Mouse (Mus musculus): ENCODE results near the gene Pacrg. TPM values are rescaled to one million over a fixed set of nuclear protein-coding genes. Genes with fewer than 3 reads are reported as not detected.

The Pacrg gene
- polyA plus RNA-seq, 1 experiment from 2014 or later, result 1.2 TPM

GRCm38 (mm10) chr17:10401529-10401928 is 438.6 kb downstream of the Pacrg start:
- no peaks in the 10 kb centered on the region for H3K27me3 ChIP-seq
- H3K27ac ChIP-seq, result no peak overlapping the region
- H3K9ac ChIP-seq (replicated peaks), result no peak overlapping the region
- no peaks in the 10 kb centered on the region for H3K9me3 ChIP-seq
- no peak overlapping the region for H3K4me2 ChIP-seq
- ATAC-seq (ENCODE audit: insufficient number of reproducible peaks, insufficient read depth, low FRiP score, low TSS enrichment, low read depth), result no peak
- H3K4me1 ChIP-seq (replicated peaks), result peaks cover 42% of the 10 kb centered on the region
- no peak overlapping the region for H3K4me3 ChIP-seq (replicated peaks)
- no peaks in the 10 kb centered on the region for H3K36me3 ChIP-seq
- WGBS, result 68% methylated on average over 3 of the region's 3 CpGs

GRCm38 (mm10) chr17:10399706-10400105 is 440.4 kb downstream of the Pacrg start:
- Histone ChIP-seq H3K4me1 (replicated peaks) (peaks cover 44% of the 10 kb centered on the region), H3K4me2 (no peak overlapping the region), H3K36me3 (no peaks in the 10 kb centered on the region), H3K27ac (peak overlapping the region; percentile 90), H3K9me3 (no peaks in the 10 kb centered on the region), H3K27me3 (no peaks in the 10 kb centered on the region), H3K4me3 (replicated peaks) (no peak overlapping the region), H3K9ac (replicated peaks) (no peak overlapping the region)
- no peak for ATAC-seq (ENCODE audit: insufficient number of reproducible peaks, insufficient read depth, low FRiP score, low TSS enrichment, low read depth)
- 79% methylated on average over 10 of the region's 10 CpGs for WGBS

- no peak overlapping the region for H3K4me3 ChIP-seq (replicated peaks)
- peak; percentile 65; the same call in 1 of the 2 replicates for ATAC-seq (ENCODE audit: insufficient number of reproducible peaks, insufficient read depth, low FRiP score, low TSS enrichment, low read depth)
- H3K27me3 ChIP-seq, result no peaks in the 10 kb centered on the region
- peak overlapping the region; percentile 90 for H3K27ac ChIP-seq
- no peak overlapping the region for H3K9ac ChIP-seq (replicated peaks)
- peaks cover 44% of the 10 kb centered on the region for H3K4me1 ChIP-seq (replicated peaks)
- 37% methylated on average over 5 of the region's 5 CpGs for WGBS
- H3K36me3 ChIP-seq, result no peaks in the 10 kb centered on the region
- no peak overlapping the region for H3K4me2 ChIP-seq
- H3K9me3 ChIP-seq, result no peaks in the 10 kb centered on the region
Observed at GRCm38 (mm10) chr17:10398871-10399270, 441.2 kb downstream of the Pacrg start.

- peaks cover 44% of the 10 kb centered on the region for H3K4me1 ChIP-seq (replicated peaks)
- no peak overlapping the region for H3K9ac ChIP-seq (replicated peaks)
- 52% methylated on average over 10 of the region's 10 CpGs for WGBS
- H3K4me3 ChIP-seq (replicated peaks), result no peak overlapping the region
- H3K4me2 ChIP-seq, result no peak overlapping the region; the same call in 1 of the 2 replicates
- ATAC-seq (ENCODE audit: insufficient number of reproducible peaks, insufficient read depth, low FRiP score, low TSS enrichment, low read depth), result no peak
- H3K9me3 ChIP-seq, result no peaks in the 10 kb centered on the region
- H3K27ac ChIP-seq, result peak overlapping the region; percentile 90
- no peaks in the 10 kb centered on the region for H3K36me3 ChIP-seq
- no peaks in the 10 kb centered on the region for H3K27me3 ChIP-seq
Observed at GRCm38 (mm10) chr17:10397924-10398627, 442.0 kb downstream of the Pacrg start.

- Histone ChIP-seq H3K4me2 (no peak overlapping the region), H3K4me1 (replicated peaks) (peaks cover 44% of the 10 kb centered on the region), H3K9me3 (no peaks in the 10 kb centered on the region), H3K27ac (peak overlapping the region; percentile 90), H3K9ac (replicated peaks) (no peak overlapping the region), H3K27me3 (no peaks in the 10 kb centered on the region), H3K4me3 (replicated peaks) (no peak overlapping the region), H3K36me3 (no peaks in the 10 kb centered on the region)
- WGBS, result 34% methylated on average over 11 of the region's 11 CpGs
- no peak for ATAC-seq (ENCODE audit: insufficient number of reproducible peaks, insufficient read depth, low FRiP score, low TSS enrichment, low read depth)
Observed at GRCm38 (mm10) chr17:10397336-10397735, 442.8 kb downstream of the Pacrg start.

- H3K36me3 ChIP-seq, result no peaks in the 10 kb centered on the region
- H3K4me2 ChIP-seq, result no peak overlapping the region
- H3K9ac ChIP-seq (replicated peaks), result no peak overlapping the region
- no peaks in the 10 kb centered on the region for H3K27me3 ChIP-seq
- H3K4me1 ChIP-seq (replicated peaks), result peaks cover 44% of the 10 kb centered on the region
- no peak overlapping the region for H3K4me3 ChIP-seq (replicated peaks)
- ATAC-seq (ENCODE audit: insufficient number of reproducible peaks, insufficient read depth, low FRiP score, low TSS enrichment, low read depth), result no peak
- H3K27ac ChIP-seq, result peak overlapping the region; percentile 90; the same call in 1 of the 2 replicates
- no peaks in the 10 kb centered on the region for H3K9me3 ChIP-seq
- WGBS, result 71% methylated on average over 6 of the region's 6 CpGs
Observed at GRCm38 (mm10) chr17:10396863-10397262, 443.2 kb downstream of the Pacrg start.

- Histone ChIP-seq H3K9ac (replicated peaks) (no peak overlapping the region), H3K27me3 (no peaks in the 10 kb centered on the region), H3K36me3 (no peaks in the 10 kb centered on the region), H3K4me2 (no peak overlapping the region), H3K27ac (0 out of 2 replicates have a peak overlapping the region, but pooled peaks have one; percentile 17), H3K4me3 (replicated peaks) (no peak overlapping the region), H3K4me1 (replicated peaks) (peaks cover 45% of the 10 kb centered on the region), H3K9me3 (no peaks in the 10 kb centered on the region)
- 79% methylated on average over 8 of the region's 8 CpGs for WGBS
- ATAC-seq (ENCODE audit: insufficient number of reproducible peaks, insufficient read depth, low FRiP score, low TSS enrichment, low read depth), result no peak
Observed at GRCm38 (mm10) chr17:10394855-10395254, 445.3 kb downstream of the Pacrg start.

GRCm38 (mm10) chr17:10393766-10394165 is 446.3 kb downstream of the Pacrg start:
- WGBS, result 81% methylated on average over 4 of the region's 4 CpGs
- Histone ChIP-seq H3K4me3 (replicated peaks) (no peak overlapping the region), H3K36me3 (no peaks in the 10 kb centered on the region), H3K9ac (replicated peaks) (no peak overlapping the region), H3K27ac (no peak overlapping the region), H3K27me3 (no peaks in the 10 kb centered on the region), H3K9me3 (no peaks in the 10 kb centered on the region), H3K4me2 (no peak overlapping the region), H3K4me1 (replicated peaks) (peaks cover 34% of the 10 kb centered on the region)
- no peak for ATAC-seq (ENCODE audit: insufficient number of reproducible peaks, insufficient read depth, low FRiP score, low TSS enrichment, low read depth)

DNA sequence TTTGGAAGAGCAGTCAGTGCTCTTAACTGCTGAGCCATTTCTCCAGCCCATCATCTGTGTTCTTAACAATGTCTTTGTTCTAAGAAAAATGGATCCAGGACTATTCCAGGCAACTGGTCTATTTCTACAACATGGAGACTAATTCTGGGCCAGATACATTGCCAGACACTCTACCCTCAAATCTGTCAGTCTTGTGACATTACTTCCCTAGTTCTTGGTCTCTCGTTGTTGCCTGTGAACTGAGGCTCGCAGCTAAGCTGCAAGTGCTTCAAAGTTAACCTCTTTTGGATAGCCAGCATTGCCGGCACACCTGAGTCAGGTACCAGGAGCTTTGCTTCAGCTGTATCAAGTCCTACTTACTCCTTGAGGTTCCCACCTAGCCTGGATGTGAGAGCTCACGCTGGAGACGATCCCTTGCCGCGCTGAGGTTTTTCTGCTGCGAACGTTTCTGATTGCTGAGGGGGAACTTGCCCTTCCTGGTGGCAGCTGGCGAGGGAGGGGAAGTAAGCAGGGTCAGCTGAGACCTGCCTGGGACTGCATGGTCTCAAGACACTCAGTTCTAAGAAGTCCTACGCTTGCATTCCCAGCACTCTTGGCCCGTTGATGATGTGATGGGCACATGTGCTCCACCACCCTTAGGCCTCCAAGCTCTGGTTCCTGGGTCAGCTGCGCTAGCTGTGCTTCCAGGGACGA is 447.6 kb downstream of the Pacrg start:
- Histone ChIP-seq H3K27me3 (no peaks in the 10 kb centered on the region), H3K4me3 (replicated peaks) (no peak overlapping the region), H3K27ac (no peak overlapping the region), H3K9me3 (no peaks in the 10 kb centered on the region), H3K36me3 (no peaks in the 10 kb centered on the region), H3K4me2 (no peak overlapping the region), H3K9ac (replicated peaks) (no peak overlapping the region), H3K4me1 (replicated peaks) (peaks cover 22% of the 10 kb centered on the region)
- WGBS, result 84% methylated on average over 14 of the region's 14 CpGs
- ATAC-seq (ENCODE audit: insufficient number of reproducible peaks, insufficient read depth, low FRiP score, low TSS enrichment, low read depth), result no peak

DNA sequence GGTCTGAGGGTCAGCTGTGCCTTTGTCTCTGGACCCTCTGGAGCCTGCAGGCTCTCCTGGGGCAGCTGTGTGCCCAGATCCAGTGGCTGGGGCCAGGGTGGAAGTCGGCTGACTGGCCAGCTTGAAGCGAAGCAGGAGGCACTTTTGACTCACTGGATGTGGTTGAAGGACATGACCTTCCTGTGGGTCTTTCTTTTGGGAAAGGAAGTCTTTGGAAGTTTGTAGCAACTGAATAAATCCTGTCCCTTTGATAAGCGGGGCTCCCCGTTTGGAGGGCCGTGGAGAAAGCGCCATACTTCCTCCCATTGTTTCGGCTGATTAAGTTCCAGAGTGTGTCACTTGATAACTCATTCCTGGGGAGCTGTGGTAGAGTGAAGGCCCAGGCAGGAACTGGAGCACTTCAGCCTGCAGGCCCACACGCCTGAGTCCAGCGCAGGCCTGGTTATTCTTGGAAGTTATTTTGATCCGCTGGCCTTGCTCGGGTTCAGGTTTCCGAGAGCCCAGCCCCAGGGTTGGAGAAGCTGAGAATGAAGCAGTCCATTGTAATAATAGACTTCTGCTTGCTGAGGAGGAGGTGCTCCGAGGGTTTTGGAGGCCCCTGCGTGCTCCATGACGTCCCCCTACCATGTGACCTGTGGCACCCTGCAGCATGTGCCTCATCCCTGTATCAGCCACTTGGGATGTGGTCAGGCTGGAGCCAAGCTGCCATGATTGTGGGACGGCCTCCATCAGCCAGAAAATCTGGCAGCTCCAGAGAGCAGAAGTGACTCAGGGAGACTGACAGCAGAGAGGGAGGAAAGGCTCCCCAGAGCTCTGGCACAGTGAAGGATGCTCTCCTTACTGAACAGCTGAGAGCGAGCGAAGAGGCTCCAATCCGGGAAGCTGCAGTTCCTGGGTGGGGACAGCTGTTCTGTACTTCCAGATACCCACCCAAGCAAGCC is 449.6 kb downstream of the Pacrg start:
- WGBS, result 65% methylated on average over 19 of the region's 19 CpGs
- H3K4me1 ChIP-seq (replicated peaks), result peaks cover 10% of the 10 kb centered on the region; the same call in 1 of the 2 replicates
- ATAC-seq (ENCODE audit: insufficient number of reproducible peaks, insufficient read depth, low FRiP score, low TSS enrichment, low read depth), result peak; percentile 75
- no peaks in the 10 kb centered on the region for H3K9me3 ChIP-seq
- H3K36me3 ChIP-seq, result no peaks in the 10 kb centered on the region
- no peak overlapping the region for H3K9ac ChIP-seq (replicated peaks)
- H3K27me3 ChIP-seq, result no peaks in the 10 kb centered on the region
- no peak overlapping the region for H3K4me3 ChIP-seq (replicated peaks)
- H3K4me2 ChIP-seq, result no peak overlapping the region
- peak overlapping the region; percentile 85 for H3K27ac ChIP-seq

GRCm38 (mm10) chr17:10389740-10390139 is 450.4 kb downstream of the Pacrg start:
- Histone ChIP-seq H3K27ac (peak overlapping the region; percentile 85), H3K9me3 (no peaks in the 10 kb centered on the region), H3K4me3 (replicated peaks) (no peak overlapping the region), H3K36me3 (no peaks in the 10 kb centered on the region), H3K4me2 (no peak overlapping the region), H3K9ac (replicated peaks) (no peak overlapping the region), H3K27me3 (no peaks in the 10 kb centered on the region), H3K4me1 (replicated peaks) (peaks cover 10% of the 10 kb centered on the region; the same call in 1 of the 2 replicates)
- no peak for ATAC-seq (ENCODE audit: insufficient number of reproducible peaks, insufficient read depth, low FRiP score, low TSS enrichment, low read depth)
- 79% methylated on average over 9 of the region's 9 CpGs for WGBS
